Mouse (Mus musculus) lung, postnatal 10 days (tissue): ENCODE results near the gene Zfyve9.
A peak's percentile ranks its signal among the peaks of the same experiment; 100 is the strongest.
"Not testable (repeated sequence)": the region's sequence is repeated elsewhere in the genome, so short reads cannot be mapped to it uniquely, and the experiment has no call there.

Experiments used
- DNase-seq: peaks from one replicate; pipeline ENCODE4 v3.0.0; 2021

Gene Zfyve9

GRCm38 (mm10) chr4:108719349-108719748, 61.2 kb downstream of the Zfyve9 start, which contains the start of gene 3110021N24Rik:
Gene 3110021N24Rik, plus strand, starts transcription at chr4:108719649.
- DNase-seq, result no peak

GRCm38 (mm10) chr4:108708209-108708608, 72.4 kb downstream of the Zfyve9 start:
- peak; percentile 41 for DNase-seq

GRCm38 (mm10) chr4:108696934-108697333, 83.7 kb downstream of the Zfyve9 start:
- peak; percentile 51 for DNase-seq

- no peak for DNase-seq
Measured at GRCm38 (mm10) chr4:108691469-108691868, 89.1 kb downstream of the Zfyve9 start.

GRCm38 (mm10) chr4:108690479-108690878, 90.1 kb downstream of the Zfyve9 start:
- no peak for DNase-seq

- DNase-seq, result not testable (repeated sequence)
Measured at GRCm38 (mm10) chr4:108687098-108687497, 93.5 kb downstream of the Zfyve9 start.

- DNase-seq, result no peak
Measured at GRCm38 (mm10) chr4:108686156-108686555, 94.4 kb downstream of the Zfyve9 start.

GRCm38 (mm10) chr4:108664407-108664806, 116.2 kb downstream of the Zfyve9 start:
- peak; percentile 27 for DNase-seq

GRCm38 (mm10) chr4:108638752-108639151, 141.8 kb downstream of the Zfyve9 start:
- peak; percentile 11 for DNase-seq

GRCm38 (mm10) chr4:108637721-108638120, 142.9 kb downstream of the Zfyve9 start:
- DNase-seq, result no peak

- no peak for DNase-seq
Measured at GRCm38 (mm10) chr4:108635101-108635500, 145.5 kb downstream of the Zfyve9 start.

- no peak for DNase-seq
Measured at GRCm38 (mm10) chr4:108634696-108635095, 145.9 kb downstream of the Zfyve9 start.

GRCm38 (mm10) chr4:108633703-108634102, 146.9 kb downstream of the Zfyve9 start:
- DNase-seq, result no peak

GRCm38 (mm10) chr4:108631616-108632015, 149.0 kb downstream of the Zfyve9 start:
- no peak for DNase-seq

GRCm38 (mm10) chr4:108630096-108630495, 150.5 kb downstream of the Zfyve9 start:
- no peak for DNase-seq

GRCm38 (mm10) chr4:108629363-108629880, 151.2 kb downstream of the Zfyve9 start:
- no peak for DNase-seq

- DNase-seq, result no peak
Measured at GRCm38 (mm10) chr4:108627066-108627465, 153.5 kb downstream of the Zfyve9 start.

GRCm38 (mm10) chr4:108621504-108621903, 159.1 kb downstream of the Zfyve9 start:
- DNase-seq, result no peak

- DNase-seq, result no peak
Measured at GRCm38 (mm10) chr4:108620536-108620935, 160.1 kb downstream of the Zfyve9 start.

GRCm38 (mm10) chr4:108619587-108620341, 160.8 kb downstream of the Zfyve9 start, which contains the start of gene Cc2d1b:
Gene Cc2d1b, plus strand, starts transcription at chr4:108619940.
- peak; percentile 93 for DNase-seq

GRCm38 (mm10) chr4:108619165-108619564, 161.4 kb downstream of the Zfyve9 start:
- peak; percentile 28 for DNase-seq

- DNase-seq, result no peak
Measured at GRCm38 (mm10) chr4:108618586-108618985, 162.0 kb downstream of the Zfyve9 start.

- DNase-seq, result no peak
Measured at GRCm38 (mm10) chr4:108610935-108611334, 169.7 kb downstream of the Zfyve9 start.

GRCm38 (mm10) chr4:108608651-108609050, 171.9 kb downstream of the Zfyve9 start:
- DNase-seq, result no peak
